In the genomic region with DNA sequence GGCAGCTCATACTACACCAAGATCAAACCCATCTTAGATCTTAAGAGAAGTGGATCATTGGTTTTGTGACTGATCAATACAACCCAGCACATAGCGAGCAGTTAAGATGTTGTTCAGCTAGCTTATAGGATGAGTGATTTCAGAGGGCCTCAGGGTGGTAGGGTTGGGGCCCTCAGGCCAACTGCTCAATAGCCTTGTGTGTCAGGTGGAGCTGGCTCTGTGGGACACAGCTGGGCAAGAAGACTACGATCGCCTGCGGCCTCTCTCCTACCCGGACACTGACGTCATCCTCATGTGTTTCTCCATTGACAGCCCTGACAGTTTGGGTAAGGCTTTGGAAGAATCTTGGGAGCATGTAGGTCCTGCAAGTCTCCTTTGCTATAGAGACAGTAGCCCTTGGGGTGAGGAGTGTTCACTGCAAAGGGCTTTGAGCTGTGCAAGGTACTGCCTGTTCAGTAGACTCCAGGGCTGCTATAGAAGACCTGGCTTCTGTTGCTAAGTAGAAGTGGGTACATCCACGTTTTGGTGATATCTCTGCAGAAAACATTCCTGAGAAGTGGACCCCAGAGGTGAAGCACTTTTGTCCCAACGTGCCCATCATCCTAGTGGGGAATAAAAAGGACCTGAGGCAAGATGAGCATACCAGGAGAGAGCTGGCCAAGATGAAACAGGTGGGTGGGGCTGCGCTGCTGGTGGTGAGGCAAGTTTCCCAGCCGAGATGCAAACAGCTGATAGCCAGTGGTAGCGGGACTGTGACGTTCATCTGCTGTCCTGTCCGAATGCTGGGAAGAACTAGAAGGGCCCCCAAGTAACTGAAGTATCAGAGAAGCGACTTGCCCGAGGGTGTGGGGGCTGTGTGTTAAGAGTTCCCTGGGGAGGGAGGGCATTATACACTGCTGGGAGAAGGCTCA, we compare ENCODE assay signal across 15 mouse cellular contexts. TPM values are rescaled to one million over a fixed set of nuclear protein-coding genes. Genes with fewer than 3 reads are reported as not detected.
DNase-seq lines count a peak whose midpoint lies in the region; ATAC-seq lines count a peak whose summit lies in the region.
"Had no signal": no experiment of that assay in that cellular context is flagged by ENCODE, and none has a peak within 500 bp of the region (broad histone marks: within the 10 kb centered on the region; RNA-seq: fewer than 3 reads in every experiment).

No protein-coding gene starts in this region.

- peak overlapping the region; percentile 91; the same call in 1 of the 2 replicates for H3K27ac ChIP-seq in kidney, embryonic 15.5 days
- H3K27ac ChIP-seq in intestine, embryonic 15.5 days, result peak overlapping the region; percentile 28; the same call in 1 of the 2 replicates
- no peak overlapping the region for H3K27ac ChIP-seq in hindbrain, embryonic 13.5 days

- peaks cover 84% of the 10 kb centered on the region for H3K4me1 ChIP-seq in kidney, embryonic 15.5 days
- H3K4me1 ChIP-seq in intestine, embryonic 15.5 days (replicated peaks), result peaks cover 80% of the 10 kb centered on the region
- H3K4me1 ChIP-seq in hindbrain, embryonic 13.5 days (replicated peaks), result peaks cover 49% of the 10 kb centered on the region

- H3K9me3 ChIP-seq in kidney, embryonic 15.5 days (replicated peaks), result no peaks in the 10 kb centered on the region
- no peaks in the 10 kb centered on the region for H3K9me3 ChIP-seq in intestine, embryonic 15.5 days
- H3K9me3 ChIP-seq in hindbrain, embryonic 13.5 days, result no peaks in the 10 kb centered on the region
- H3K9me3 ChIP-seq: hindbrain, embryonic 15.5 days; stomach, embryonic 15.5 days had no signal

- H3K27me3 ChIP-seq in kidney, embryonic 15.5 days, result no peaks in the 10 kb centered on the region
- H3K27me3 ChIP-seq in intestine, embryonic 15.5 days (replicated peaks), result no peaks in the 10 kb centered on the region
- peaks cover 23% of the 10 kb centered on the region for H3K27me3 ChIP-seq in hindbrain, embryonic 13.5 days
- H3K27me3 ChIP-seq: stomach, embryonic 15.5 days had no signal

- H3K4me3 ChIP-seq in kidney, embryonic 15.5 days (replicated peaks), result no peak overlapping the region
- no peak overlapping the region for H3K4me3 ChIP-seq in intestine, embryonic 15.5 days (replicated peaks)
- H3K4me3 ChIP-seq in hindbrain, embryonic 13.5 days, result no peak overlapping the region
- H3K4me3 ChIP-seq: hindbrain, embryonic 15.5 days; stomach, embryonic 15.5 days had no signal

- peaks cover 54% of the 10 kb centered on the region for H3K36me3 ChIP-seq in kidney, embryonic 15.5 days
- peaks cover 15% of the 10 kb centered on the region; the same call in 1 of the 2 replicates for H3K36me3 ChIP-seq in intestine, embryonic 15.5 days
- peaks cover 18% of the 10 kb centered on the region for H3K36me3 ChIP-seq in hindbrain, embryonic 13.5 days

- no peak for DNase-seq in kidney, postnatal 25 days
- peak; percentile 44 for DNase-seq in urinary bladder, postnatal 14 days (ENCODE audit: low spot score)
- DNase-seq in urinary bladder, postnatal 25 days (ENCODE audit: low spot score), result no peak
- no peak for DNase-seq in layer of hippocampus, postnatal 36 days
- DNase-seq: adrenal gland, postnatal 14 days; gastrocnemius, postnatal 10 days; right cerebral cortex, postnatal 4 days; thymus, postnatal 4 days had no signal

- 0 out of 2 replicates have a peak overlapping the region, but pooled peaks have one; percentile 12 for H3K4me2 ChIP-seq in kidney, embryonic 15.5 days
- H3K4me2 ChIP-seq in intestine, embryonic 15.5 days (replicated peaks), result peak overlapping the region; percentile 34
- no peak overlapping the region for H3K4me2 ChIP-seq in hindbrain, embryonic 13.5 days
- H3K4me2 ChIP-seq: hindbrain, embryonic 15.5 days had no signal

- ATAC-seq in kidney, embryonic 15.5 days (replicated peaks; ENCODE audit: low FRiP score), result no peak
- ATAC-seq in intestine, embryonic 15.5 days, result no peak
- no peak for ATAC-seq in hindbrain, embryonic 13.5 days (ENCODE audit: low FRiP score)
- ATAC-seq: lung, postnatal 0 days; midbrain, embryonic 16.5 days had no signal

- WGBS in kidney, embryonic 15.5 days, result 65% methylated on average over 15 of the region's 15 CpGs
- WGBS in intestine, embryonic 15.5 days, result 53% methylated on average over 15 of the region's 15 CpGs
- WGBS in hindbrain, embryonic 13.5 days, result 69% methylated on average over 15 of the region's 15 CpGs

- H3K9ac ChIP-seq in kidney, embryonic 15.5 days, result no peak overlapping the region
- H3K9ac ChIP-seq in intestine, embryonic 15.5 days, result no peak overlapping the region
- H3K9ac ChIP-seq in hindbrain, embryonic 13.5 days, result no peak overlapping the region
- H3K9ac ChIP-seq: hindbrain, embryonic 15.5 days; stomach, embryonic 15.5 days had no signal

RNA-seq across cellular contexts. Expression of a gene that starts 4.4 kb away (rescaled TPM):
- polyA plus RNA-seq in kidney, embryonic 15.5 days (2015; fragmentation: Nextera tagmentation; extraction: Ambion mirVana), result 131 and 135 TPM in 2 replicates
- polyA plus RNA-seq in intestine, embryonic 15.5 days (2015; fragmentation: Nextera tagmentation; extraction: Ambion mirVana), result 157 and 162 TPM in 2 replicates
- total RNA-seq in layer of hippocampus, postnatal 36 days (2021), result 10 to 100 TPM; 24.0 to 24.3 TPM
- 55.4 and 61.7 TPM in 2 replicates for polyA plus RNA-seq in hindbrain, embryonic 13.5 days (2015; fragmentation: Nextera tagmentation; extraction: Ambion mirVana)

RNA-seq across cellular contexts. Expression of a gene that starts 11.0 kb away (rescaled TPM):
- polyA plus RNA-seq in kidney, embryonic 15.5 days (2015; fragmentation: Nextera tagmentation; extraction: Ambion mirVana), result 0.06 and 0.10 TPM in 2 replicates
- polyA plus RNA-seq in intestine, embryonic 15.5 days (2015; fragmentation: Nextera tagmentation; extraction: Ambion mirVana), result 0.08 TPM in 1 of 2 replicates, not detected in the other
- not detected for total RNA-seq in layer of hippocampus, postnatal 36 days (2021)
- polyA plus RNA-seq in hindbrain, embryonic 13.5 days (2015; fragmentation: Nextera tagmentation; extraction: Ambion mirVana), result 0.04 and 0.06 TPM in 2 replicates
- polyA plus RNA-seq: hindbrain, embryonic 15.5 days; midbrain, embryonic 16.5 days had no signal

RNA-seq across cellular contexts. Expression of a gene that starts 11.8 kb away (rescaled TPM):
- polyA plus RNA-seq in kidney, embryonic 15.5 days (2015; fragmentation: Nextera tagmentation; extraction: Ambion mirVana), result 6.5 and 6.9 TPM in 2 replicates
- polyA plus RNA-seq in intestine, embryonic 15.5 days (2015; fragmentation: Nextera tagmentation; extraction: Ambion mirVana), result 2.9 and 4.5 TPM in 2 replicates
- under 1 TPM in 1 of 2 experiments, not detected in 1; 0.25 TPM for total RNA-seq in layer of hippocampus, postnatal 36 days (2021)
- 0.57 and 0.92 TPM in 2 replicates for polyA plus RNA-seq in hindbrain, embryonic 13.5 days (2015; fragmentation: Nextera tagmentation; extraction: Ambion mirVana)

RNA-seq across cellular contexts. Expression of a gene that starts 25.7 kb away (rescaled TPM):
- polyA plus RNA-seq in kidney, embryonic 15.5 days (2015; fragmentation: Nextera tagmentation; extraction: Ambion mirVana), result 62.9 and 66.5 TPM in 2 replicates
- 129 and 133 TPM in 2 replicates for polyA plus RNA-seq in intestine, embryonic 15.5 days (2015; fragmentation: Nextera tagmentation; extraction: Ambion mirVana)
- total RNA-seq in layer of hippocampus, postnatal 36 days (2021), result 10 to 100 TPM in 1 of 2 experiments, 1 to 10 TPM in 1; 8.4 to 12.9 TPM
- polyA plus RNA-seq in hindbrain, embryonic 13.5 days (2015; fragmentation: Nextera tagmentation; extraction: Ambion mirVana), result 10.2 and 14.5 TPM in 2 replicates
